Mouse (Mus musculus): ENCODE measurements around the gene Col9a3.
A peak's percentile ranks its signal among the peaks of the same experiment; 100 is the strongest.

Col9a3 gene

DNA sequence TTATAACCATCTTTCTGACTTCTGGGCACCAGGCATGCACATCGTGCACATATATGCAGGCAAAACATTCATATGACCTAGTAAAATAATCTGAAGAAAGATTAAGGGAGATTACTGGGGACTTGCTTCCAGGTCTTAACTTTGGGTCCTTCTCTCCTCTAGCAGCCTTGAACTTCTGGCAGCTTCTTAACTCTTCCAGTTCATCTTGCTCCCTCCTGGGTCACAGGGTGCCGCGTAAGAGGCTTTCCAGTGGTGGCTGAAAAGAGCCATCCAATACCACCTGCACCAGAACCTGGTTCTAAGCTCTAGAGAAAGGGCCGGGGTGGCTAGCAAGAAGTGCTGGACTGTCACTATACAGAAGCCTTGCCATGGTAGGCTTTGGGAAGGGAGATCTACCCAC, at the start of gene Col9a3:
Gene Col9a3 (plus strand): TSS at position 301 of the 400 bp plus-strand sequence.
- no peak for DNase-seq (ENCODE audit: low read depth, low spot score)

DNA sequence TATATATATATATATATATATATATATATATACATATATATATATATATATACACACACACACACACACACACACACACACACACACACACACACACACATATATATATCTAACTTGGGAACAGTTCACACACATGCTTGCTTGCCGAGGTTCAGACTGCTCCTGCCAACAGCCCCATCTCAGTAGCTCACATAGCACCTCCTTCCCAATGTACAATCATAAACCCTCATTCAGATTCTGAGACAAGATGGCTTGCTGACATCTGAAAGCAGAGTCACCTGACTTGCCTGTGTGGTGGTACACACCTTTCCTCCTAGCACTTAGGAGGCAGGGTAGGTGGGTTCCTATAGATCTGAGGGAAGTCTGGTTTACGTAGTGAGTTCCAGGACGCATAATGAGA, 45.2 kb upstream of the Col9a3 start:
- no peak for DNase-seq (ENCODE audit: low read depth, low spot score)

DNA sequence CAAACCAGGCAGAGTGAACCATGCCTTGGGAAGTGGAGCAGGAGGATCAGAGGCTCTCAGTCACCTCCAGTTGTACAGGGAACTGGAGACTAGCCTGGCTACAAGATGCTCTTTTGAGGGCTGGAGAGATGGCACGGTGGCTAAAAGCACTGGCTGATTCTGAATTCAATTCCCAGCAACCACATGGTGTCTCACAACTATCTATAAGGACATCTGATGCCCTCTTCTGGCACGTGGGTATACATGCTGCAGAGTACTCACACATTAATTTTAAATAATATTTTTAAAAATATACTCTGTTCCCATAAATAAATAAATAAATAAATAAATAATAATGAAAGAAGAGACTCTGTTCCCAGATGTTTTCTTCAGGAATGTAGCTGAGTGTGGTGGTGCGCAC, 42.4 kb upstream of the Col9a3 start:
- no peak for DNase-seq (ENCODE audit: low read depth, low spot score)

DNA sequence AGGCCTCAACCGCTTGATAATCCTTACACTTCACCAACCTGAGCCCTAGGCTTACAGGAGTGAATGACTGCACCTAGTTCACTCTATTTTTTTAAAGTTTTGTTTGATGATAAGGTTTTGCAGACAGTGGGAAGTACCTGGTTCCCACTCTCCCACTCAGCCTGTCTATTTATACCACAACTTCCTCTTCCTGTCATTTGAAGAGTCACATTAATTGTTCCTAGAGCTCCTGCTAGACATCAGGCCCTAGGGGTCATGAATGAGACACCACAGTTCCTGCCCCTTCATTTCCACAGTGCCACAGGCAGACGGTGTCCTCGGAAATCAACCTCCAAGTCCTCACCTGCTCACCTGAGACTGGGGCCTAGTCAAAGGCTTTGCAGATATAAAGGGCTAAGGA, 41.1 kb upstream of the Col9a3 start:
- DNase-seq (ENCODE audit: low read depth, low spot score), result no peak

DNA sequence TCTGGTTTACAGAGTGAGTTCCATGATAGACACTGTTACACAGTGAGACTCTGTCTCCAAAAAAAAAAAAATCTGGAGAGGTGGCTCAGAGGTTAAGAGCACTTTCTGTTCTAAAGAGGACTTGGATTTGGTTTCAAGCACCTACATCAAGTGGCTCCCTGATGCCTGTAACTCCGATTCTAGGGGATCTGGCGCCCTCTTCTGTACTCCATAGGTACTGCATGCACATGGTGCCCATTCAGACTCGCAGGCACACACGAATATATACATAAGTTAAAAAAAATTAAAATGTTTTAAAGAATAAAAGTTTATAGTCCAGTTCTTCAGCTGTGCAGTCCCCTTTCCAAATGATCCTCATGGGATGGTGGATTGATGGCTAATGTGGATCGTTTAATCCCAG, 37.3 kb upstream of the Col9a3 start:
- DNase-seq (ENCODE audit: low read depth, low spot score), result no peak

DNA sequence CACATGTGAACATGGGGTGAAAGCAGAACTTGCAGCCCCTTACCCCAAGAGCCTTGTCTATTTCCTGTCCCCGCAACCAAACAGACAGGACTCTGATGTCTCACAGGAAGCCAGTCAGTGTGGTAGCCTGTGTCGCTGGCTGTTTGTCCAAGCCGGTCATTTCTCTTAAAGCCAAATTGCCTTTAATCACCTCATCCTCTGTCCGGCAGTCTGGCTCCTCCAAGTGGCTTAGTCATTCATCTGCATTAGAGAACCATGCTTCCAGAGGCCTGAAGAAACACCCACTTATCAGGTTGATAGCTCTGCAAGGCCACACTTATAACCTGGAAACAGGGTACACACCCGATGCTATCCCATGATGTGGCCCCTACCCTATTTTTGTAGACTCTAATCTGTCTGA, 35.4 kb upstream of the Col9a3 start:
- DNase-seq (ENCODE audit: low read depth, low spot score), result no peak

DNA sequence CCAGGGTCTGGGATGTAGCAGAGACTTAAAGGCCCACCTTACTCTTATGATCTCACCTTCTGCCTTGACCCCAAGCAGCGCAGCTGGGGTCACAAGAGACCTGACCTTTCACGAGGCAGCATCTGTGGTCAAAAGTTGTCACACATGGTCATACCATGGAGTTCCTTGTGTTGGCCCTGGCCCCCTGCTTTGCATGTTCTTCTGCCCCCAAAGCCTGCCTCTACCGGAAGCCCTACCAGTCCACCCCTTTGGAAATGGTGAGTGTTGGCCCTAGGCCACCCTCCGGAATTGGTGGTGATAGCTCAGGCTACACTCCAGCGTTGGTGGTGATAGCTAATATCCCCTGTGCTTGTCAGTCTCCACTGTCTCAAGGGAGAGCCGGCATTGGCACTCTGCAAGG, 34.3 kb upstream of the Col9a3 start:
- DNase-seq (ENCODE audit: low read depth, low spot score), result no peak

DNA sequence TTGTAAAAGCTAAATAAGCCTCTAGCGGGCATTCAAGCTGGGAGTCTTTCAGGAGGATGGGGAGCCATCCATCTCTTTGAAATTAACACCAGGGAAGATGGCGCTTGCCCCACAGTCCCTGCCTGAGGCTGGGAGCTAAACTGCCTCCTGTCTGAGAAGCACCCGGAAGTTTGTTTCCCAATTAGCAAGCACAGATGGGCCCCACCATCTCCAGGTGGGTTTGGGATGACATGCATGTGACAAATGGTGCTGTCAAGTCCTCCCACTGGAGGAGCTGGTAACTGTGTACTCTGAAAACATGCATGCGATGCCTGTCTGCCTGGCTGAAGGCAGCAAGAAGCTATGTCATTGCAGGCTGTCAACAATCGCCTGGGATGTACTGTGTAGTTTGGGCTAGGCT, 33.7 kb upstream of the Col9a3 start:
- DNase-seq (ENCODE audit: low read depth, low spot score), result no peak

DNA sequence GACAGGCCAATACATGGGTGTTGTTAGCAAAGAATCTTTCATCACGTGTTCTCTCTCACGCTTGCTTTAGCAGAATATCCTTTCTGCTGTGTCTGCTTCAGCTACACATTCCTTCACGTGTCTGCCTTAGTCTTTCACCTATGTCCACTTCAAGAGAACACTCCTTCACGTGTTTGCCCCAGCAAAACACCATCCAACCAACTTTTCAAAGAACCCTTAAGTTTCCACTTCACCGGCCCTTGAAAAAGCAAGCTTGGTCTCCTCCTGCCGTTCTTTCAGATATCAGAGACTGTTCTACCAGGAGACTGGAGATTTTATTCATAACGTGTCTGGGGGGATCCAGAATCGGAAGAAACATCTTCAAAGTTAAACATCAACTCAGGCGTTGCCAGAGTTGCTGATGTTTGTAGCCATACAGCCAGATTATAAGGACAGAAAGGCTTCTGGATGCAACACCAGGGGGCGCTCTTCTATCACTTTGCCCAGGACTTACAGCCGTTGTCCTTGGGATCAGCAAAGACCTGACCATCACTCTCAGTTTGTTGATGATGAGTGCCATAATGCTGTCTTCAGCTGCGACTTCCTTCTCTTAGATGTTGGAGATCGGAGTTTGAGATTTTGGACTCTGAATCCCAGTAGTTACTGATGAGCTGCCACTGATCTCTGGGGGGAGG, 31.2 kb upstream of the Col9a3 start:
- DNase-seq (ENCODE audit: low read depth, low spot score), result peak; percentile 55

DNA sequence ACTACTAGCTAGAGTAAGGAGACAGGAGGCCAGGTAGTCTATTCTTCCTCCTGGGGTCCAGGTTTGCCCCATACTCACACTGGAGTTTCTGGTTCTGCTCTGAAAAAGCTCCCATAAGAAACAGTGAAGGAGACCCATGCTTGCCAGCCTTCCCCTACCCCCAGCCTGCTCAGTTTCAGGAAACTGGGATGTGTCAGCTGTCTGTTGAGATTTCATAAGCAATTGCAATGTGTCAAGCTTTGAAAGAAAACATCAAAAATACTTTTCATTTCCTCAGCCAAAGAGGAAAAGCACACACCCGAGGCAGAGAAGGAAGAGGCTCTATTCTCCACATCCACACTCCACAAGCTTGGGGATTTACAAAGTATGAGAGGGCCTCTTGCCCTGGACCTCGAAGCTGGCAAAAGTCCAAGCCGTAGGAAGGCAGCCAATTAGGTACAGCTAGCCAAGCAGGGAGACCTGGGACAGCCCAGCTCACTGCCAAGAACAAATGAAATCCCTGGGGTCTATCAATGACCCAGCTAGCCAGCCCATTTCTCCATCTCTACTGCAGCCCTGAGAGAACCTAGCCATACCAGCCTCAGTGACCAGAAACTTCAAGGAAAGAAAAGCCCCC, 28.5 kb upstream of the Col9a3 start:
- peak; percentile 73 for DNase-seq (ENCODE audit: low read depth, low spot score)

DNA sequence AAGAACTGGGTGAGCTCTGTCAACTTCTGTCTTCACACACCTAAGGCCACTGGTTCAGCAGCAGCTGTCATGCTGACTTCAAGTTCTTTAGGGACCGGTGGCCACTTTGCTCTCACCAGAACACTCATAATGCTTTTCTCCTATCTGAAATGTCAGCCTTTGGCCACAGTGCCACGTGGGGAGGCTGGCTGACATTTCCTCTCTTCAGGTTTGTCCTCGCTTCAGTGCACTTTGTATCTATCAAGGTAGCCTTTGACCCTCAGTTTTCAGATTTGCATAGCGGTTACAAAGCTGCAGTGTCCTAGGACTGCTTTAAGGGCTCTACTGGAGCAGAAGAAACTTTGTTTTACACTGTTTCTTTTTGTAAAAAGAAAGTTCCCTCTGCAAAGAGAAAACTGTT, 21.1 kb upstream of the Col9a3 start:
- no peak for DNase-seq (ENCODE audit: low read depth, low spot score)

DNA sequence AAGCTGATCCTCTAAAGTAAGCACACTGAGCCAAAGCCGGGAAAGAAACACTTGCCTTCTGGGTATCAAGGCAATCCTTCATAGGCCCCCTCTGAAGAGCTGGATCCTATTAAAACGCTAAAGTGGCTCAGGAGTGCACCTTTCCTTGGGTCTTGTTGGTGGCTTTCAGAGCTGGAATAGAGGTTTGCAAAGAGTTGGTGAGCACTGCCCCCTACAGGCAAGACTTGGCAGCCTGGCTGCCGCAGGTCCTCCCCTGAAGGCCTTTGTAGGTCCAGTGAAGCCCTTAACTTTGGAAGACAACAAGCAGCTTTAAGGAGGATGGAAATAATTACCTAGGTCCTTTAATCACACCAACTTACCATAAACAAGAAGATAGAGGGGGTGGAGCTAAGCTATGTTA, 18.9 kb upstream of the Col9a3 start:
- DNase-seq (ENCODE audit: low read depth, low spot score), result peak; percentile 53

DNA sequence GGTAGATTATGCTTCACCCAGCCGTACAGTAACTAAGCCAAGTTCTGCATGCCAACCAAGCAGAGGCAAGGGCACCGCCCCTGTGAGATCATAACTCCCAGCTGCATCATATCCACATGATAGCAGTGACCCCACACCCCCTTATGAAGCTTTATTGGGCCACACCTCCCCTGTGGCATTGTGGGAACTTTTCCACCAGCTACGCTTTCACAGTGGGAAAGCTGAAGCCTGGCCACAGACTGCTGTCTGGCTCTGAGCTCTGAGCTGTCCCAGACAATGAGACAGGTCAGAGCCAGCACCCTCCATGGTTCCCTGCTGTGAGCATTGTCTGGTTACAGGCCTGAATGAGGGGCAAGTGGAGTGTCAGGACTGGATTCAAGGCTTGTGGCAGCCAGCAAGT, 16.6 kb upstream of the Col9a3 start, which contains the start of gene Mrgbp:
Gene Mrgbp (plus strand): TSS at position 303 of the 400 bp plus-strand sequence.
- no peak for DNase-seq (ENCODE audit: low read depth, low spot score)

DNA sequence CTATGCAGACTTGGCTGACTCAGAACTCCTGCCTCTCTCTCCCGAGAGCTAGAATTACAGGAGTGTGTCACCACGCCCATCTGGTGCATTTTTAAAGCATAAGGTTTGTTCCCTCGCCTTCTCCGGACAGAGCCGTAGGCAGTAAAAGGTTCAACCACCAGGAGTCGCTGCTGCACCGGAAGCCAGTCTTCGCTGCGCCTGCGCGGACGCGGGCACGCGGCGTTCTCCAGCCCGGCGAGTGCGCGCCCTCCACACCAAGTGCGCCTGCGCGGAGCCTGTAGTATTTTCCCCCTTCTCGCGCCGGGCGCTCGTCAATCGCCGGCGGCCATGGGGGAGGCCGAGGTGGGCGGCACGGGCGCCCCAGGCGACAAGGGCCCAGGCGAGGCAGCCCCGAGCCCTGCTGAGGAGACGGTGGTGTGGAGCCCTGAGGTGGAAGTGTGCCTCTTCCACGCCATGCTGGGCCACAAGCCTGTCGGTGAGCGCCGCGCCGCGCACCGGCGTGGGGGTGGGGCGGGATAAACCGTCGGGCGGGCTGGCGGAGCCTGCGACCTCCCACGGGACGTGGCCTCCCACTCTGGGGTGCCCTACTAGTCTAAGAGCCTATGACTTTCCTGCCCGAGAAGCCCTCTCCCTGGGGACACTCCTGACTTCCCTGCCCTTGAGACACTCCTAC, 15.0 kb upstream of the Col9a3 start:
- DNase-seq (ENCODE audit: low read depth, low spot score), result peak; percentile 94

DNA sequence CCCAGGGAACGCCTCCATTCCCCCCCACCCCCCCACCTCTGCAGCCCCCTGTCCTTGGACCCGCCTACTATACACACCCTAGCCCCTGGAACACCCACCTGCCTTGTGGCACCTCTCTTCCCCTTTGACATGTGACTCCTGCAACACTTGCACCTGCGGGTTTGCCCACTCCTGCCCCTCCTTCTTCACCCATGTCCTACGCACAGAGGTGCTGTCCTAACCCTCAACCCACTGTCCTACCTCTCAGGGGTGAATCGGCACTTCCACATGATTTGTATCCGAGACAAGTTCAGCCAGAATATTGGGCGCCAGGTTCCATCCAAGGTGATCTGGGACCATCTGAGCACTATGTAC, 14.5 kb upstream of the Col9a3 start:
- no peak for DNase-seq (ENCODE audit: low read depth, low spot score)

DNA sequence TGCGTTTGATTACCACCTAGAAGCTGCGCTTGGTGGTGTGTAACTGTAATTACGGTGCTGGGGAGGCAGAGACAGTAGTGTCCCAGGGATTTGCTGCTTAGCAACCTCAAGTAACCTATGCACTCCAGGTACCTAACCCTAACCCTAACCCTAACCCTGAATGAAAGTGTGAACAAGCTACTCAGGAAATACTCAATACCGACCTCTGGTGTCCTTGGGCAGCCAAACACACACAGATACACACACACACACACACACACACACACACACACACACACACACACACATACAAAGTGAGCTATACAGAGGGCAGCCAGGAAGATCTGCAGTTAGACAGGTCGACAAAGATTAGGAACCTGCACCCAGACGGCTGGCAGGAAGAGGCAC, 8.9 kb upstream of the Col9a3 start:
- no peak for DNase-seq (ENCODE audit: low read depth, low spot score)

DNA sequence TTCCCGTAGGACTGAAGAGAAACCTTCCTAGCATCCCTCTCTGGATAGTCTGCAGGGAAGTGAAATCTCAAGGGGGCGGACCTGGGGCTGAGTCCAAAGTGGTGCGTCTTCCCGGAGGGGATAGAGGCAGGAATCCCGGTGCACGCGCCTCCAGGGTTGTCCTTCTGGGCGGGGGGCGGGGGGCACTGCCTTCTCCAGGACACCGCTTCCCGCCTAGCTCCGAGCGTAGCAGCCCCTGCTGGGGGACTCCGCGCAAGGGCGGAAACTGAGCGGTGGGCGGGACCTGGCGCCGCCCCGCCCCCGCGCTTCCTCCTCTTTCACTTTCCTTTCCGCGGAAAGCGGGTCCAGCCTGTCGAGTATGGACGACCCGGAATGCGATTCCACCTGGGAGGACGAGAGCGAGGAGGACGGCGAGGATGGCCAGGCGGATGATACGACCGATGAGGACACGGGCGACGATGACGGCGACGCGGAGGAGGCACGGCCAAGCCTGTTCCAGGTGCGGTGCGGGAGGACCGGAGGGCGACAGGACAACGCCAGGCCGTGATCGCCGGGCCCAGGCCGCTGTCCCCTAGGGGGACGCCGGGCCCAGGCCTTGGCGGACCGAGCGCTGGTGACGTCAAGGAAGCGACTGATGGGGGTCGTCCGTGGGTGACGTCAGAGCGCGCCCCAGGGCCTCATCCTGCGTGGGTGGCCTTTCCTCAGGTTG, 8.3 kb upstream of the Col9a3 start, which contains the start of gene Ogfr:
Gene Ogfr (plus strand): TSS at position 123 of the 709 bp plus-strand sequence.
- DNase-seq (ENCODE audit: low read depth, low spot score), result peak; percentile 58

DNA sequence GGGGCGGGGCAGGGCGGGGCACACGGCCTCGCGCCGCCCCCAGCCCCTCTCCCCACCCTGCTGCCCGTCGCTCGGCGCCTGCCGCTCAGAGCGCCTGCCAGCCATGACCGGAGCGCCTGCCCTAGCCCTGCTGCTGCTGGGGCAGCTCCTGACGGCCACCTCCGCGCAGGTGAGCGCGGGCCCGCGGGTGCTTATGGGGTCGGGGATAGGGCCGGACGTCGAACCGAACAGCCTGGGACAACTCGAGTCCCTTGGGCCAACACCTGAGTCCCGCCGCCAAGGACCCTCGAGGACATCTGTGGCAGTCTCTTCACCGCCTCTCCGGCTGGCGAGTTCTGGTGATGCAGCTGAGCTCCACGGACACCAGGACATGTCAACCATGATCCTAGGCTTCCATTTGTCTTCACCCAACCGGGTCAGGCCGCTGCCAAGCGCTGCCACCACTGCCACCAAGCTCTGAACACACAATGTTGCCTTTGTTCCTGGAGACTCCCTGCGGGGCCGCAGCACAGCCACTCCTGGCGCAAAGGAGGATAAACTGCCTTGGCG, 641 bp downstream of the Col9a3 start:
- no peak for DNase-seq (ENCODE audit: low read depth, low spot score)

DNA sequence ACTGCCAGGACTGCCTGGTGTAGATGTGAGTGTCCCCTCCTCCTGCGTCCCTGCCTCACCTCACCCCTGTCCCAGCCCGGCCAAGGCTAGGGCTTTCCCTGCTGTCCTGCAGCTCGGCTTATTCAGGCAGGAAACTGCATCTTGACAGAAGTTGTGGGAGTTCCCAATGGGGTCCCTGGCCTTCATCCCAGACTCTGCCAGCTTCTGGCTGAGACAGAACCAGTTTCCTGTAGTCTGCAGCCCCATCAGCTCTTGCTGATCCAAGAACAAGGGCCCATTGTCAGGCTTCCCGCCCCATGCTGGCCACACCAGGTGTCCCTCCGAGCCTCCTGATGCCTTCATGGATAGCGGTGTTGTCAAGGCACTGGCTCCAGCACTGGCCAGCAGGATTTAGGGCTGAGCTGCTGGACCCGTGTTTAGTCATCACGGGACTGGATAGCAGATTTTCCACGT, 3.0 kb downstream of the Col9a3 start:
- no peak for DNase-seq (ENCODE audit: low read depth, low spot score)

DNA sequence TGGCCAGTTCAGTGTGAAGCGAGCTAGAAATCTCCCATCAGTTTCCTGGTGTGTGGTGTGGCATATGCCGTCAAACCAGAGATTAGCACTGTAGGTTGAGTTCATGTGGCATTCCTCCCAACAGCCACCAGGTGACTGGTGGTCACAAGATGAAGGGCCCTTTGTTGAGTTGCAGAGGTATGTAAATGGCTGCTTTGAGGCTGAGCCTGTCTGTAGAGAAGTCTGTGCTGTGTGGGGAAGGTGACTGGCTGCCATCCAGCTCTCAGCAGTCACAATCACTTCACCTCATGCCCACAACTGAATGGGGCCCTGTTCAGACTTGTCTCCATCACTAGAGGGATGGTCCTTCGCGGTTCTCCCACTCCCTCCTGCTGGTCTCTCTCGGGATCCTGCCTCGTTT, 7.2 kb downstream of the Col9a3 start:
- DNase-seq (ENCODE audit: low read depth, low spot score), result no peak

DNA sequence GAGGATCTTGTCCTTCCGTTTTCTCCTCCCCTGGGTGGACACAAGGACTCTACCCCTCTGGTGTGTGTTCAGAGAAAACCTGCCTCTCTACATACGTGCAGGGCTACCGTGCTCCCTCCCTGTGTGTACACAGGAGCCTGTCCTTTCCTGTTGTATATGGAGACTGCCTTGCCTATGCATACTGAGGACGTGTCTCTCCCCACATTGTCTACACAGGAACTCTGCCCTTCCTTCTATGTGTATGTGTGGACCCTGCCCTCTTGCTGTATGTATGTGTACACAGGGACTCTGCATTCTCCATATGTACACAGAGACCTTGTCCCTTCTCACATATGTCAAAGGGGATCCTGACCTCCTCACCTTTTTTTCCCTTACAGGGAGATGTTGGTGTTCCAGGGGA, 12.7 kb downstream of the Col9a3 start:
- no peak for DNase-seq (ENCODE audit: low read depth, low spot score)

DNA sequence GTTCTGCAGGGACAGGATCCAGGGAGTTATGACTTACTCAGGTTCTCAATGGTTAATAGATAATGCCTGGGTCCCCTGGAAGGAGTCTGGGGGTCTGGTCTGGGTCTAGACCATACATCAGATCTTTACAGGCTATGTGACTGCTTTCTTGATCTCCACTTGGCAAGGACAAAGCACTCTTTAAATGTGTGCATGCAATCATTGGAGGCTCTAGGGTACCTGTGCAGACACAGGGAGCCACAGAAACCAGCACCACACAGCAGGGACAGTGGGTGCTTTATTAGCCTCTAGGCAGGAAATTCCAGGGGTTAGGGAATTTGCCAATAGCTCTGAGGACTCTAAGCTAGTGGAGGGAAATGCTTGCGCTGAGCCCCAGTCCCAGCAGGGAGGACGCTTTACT, 14.3 kb downstream of the Col9a3 start:
- no peak for DNase-seq (ENCODE audit: low read depth, low spot score)

Measured in skeletal muscle tissue, adult 2 months (tissue).